In the genomic region with DNA sequence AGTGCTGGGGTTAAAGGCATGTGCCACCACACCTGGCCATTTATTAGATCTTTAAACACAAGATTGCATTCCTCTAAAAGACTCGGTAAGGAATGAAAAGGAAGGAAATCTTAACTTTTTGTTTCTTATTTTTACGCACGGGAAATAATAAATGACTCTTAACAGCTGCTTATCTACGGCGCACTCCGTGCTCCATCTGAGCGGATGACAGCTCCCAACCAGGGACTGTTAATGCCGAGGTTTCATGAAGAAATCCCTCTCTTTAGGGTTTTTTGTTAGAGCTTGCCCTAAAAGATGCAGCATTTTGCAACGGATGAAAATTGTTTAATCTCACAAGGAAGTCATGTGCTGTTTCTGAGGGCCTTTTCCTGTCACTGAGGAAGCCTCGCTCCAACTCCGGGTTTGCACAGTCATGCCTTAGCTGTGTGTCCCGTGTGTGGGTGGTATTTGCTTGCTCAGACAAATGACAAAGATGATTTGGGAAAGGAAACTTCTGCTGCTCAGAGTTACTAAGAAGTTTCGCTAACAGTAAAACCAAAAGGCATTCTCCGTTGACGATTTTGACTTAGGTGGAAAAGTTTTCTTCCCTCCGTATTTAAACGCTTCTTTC, we compare ENCODE assay signal across 9 mouse cellular contexts. TPM values are rescaled to one million over a fixed set of nuclear protein-coding genes. Genes with fewer than 3 reads are reported as not detected.
DNase-seq lines count a peak whose midpoint lies in the region; ATAC-seq and TF ChIP-seq lines count a peak whose summit lies in the region.
"Had no signal": no experiment of that assay in that cellular context is flagged by ENCODE, and none has a peak within 500 bp of the region (broad histone marks: within the 10 kb centered on the region; RNA-seq: fewer than 3 reads in every experiment).

No protein-coding gene starts in this region.

- 55% methylated on average over 17 of the region's 17 CpGs for WGBS in heart, postnatal 0 days
- WGBS in liver, embryonic 13.5 days (ENCODE audit: insufficient replicate concordance): 11% methylated on average over 17 of the region's 17 CpGs
- 52% methylated on average over 17 of the region's 17 CpGs for WGBS in stomach, embryonic 14.5 days

- 0 out of 2 replicates have a peak overlapping the region, but pooled peaks have one; percentile 25 for H3K27ac ChIP-seq in heart, postnatal 0 days (ENCODE audit: low read depth)
- peak overlapping the region; percentile 25; the same call in 1 of the 2 replicates for H3K27ac ChIP-seq in liver, embryonic 13.5 days
- no peak overlapping the region for H3K27ac ChIP-seq in stomach, embryonic 14.5 days (ENCODE audit: low read length)
- H3K27ac ChIP-seq: limb, embryonic 13.5 days had no signal

- no peaks in the 10 kb centered on the region for H3K4me1 ChIP-seq in heart, postnatal 0 days (ENCODE audit: control insufficient read depth, insufficient read depth)
- peaks cover 18% of the 10 kb centered on the region for H3K4me1 ChIP-seq in liver, embryonic 13.5 days (replicated peaks)
- no peaks in the 10 kb centered on the region for H3K4me1 ChIP-seq in stomach, embryonic 14.5 days (ENCODE audit: control insufficient read depth, insufficient read depth, low read length)
- H3K4me1 ChIP-seq: limb, embryonic 13.5 days had no signal

- H3K4me2 ChIP-seq in heart, postnatal 0 days (ENCODE audit: low read depth, low read length): peak overlapping the region; percentile 50
- H3K4me2 ChIP-seq in liver, embryonic 13.5 days: peak overlapping the region; percentile 60
- peak overlapping the region; percentile 17 for H3K4me2 ChIP-seq in stomach, embryonic 14.5 days (replicated peaks; ENCODE audit: low read depth, low read length)
- H3K4me2 ChIP-seq: limb, embryonic 13.5 days had no signal

- no peaks in the 10 kb centered on the region for H3K36me3 ChIP-seq in heart, postnatal 0 days (replicated peaks; ENCODE audit: control insufficient read depth, insufficient read depth, low read length)
- no peaks in the 10 kb centered on the region for H3K36me3 ChIP-seq in liver, embryonic 13.5 days
- H3K36me3 ChIP-seq in stomach, embryonic 14.5 days (ENCODE audit: control insufficient read depth, insufficient read depth, low read length): no peaks in the 10 kb centered on the region
- H3K36me3 ChIP-seq: limb, embryonic 13.5 days had no signal

- DNase-seq in spleen, postnatal 36 days (ENCODE audit: low spot score in 2 of 2): peak; percentile 35 to 41
- no peak for DNase-seq in spleen, postnatal 14 days (ENCODE audit: low spot score in 2 of 2)
- peak; percentile 30 for DNase-seq in heart, postnatal 0 days (ENCODE audit: low spot score)
- DNase-seq in liver, embryonic 13.5 days: peak; percentile 28
- no peak for DNase-seq in cerebellum, postnatal 36 days
- no peak for DNase-seq in right cerebral cortex, postnatal 4 days
- no peak for DNase-seq in urinary bladder, adult 2 months (ENCODE audit: low spot score)

- no peak for TF ChIP-seq EP300 in heart, postnatal 0 days (IDR thresholded peaks at IDR 0.05; ENCODE audit: low read depth)

- 0 out of 2 replicates have a peak overlapping the region, but pooled peaks have one; percentile 15 for H3K9ac ChIP-seq in heart, postnatal 0 days (replicated peaks; ENCODE audit: low read depth, low read length)
- H3K9ac ChIP-seq in liver, embryonic 13.5 days: peak overlapping the region; percentile 31; the same call in 1 of the 2 replicates
- H3K9ac ChIP-seq in stomach, embryonic 14.5 days (replicated peaks; ENCODE audit: low read depth, low read length): no peak overlapping the region
- H3K9ac ChIP-seq: limb, embryonic 13.5 days had no signal

- H3K4me3 ChIP-seq in heart, postnatal 0 days (ENCODE audit: low read depth, low read length): peak overlapping the region; percentile 22
- H3K4me3 ChIP-seq in liver, embryonic 13.5 days (replicated peaks): peak overlapping the region; percentile 35
- H3K4me3 ChIP-seq in stomach, embryonic 14.5 days (ENCODE audit: low read depth, low read length): no peak overlapping the region
- H3K4me3 ChIP-seq: limb, embryonic 13.5 days had no signal

- no peak for ATAC-seq in heart, postnatal 0 days (ENCODE audit: insufficient read depth, low read depth)
- peak; percentile 86 for ATAC-seq in liver, embryonic 13.5 days (ENCODE audit: low read depth)
- no peak for ATAC-seq in stomach, embryonic 14.5 days (ENCODE audit: insufficient number of reproducible peaks, insufficient read depth, low FRiP score, low read depth)

- H3K27me3 ChIP-seq in heart, postnatal 0 days (ENCODE audit: control insufficient read depth, insufficient read depth, low read length): no peaks in the 10 kb centered on the region
- H3K27me3 ChIP-seq in liver, embryonic 13.5 days: no peaks in the 10 kb centered on the region
- H3K27me3 ChIP-seq in stomach, embryonic 14.5 days (ENCODE audit: control insufficient read depth, insufficient read depth, low read length): no peaks in the 10 kb centered on the region
- H3K27me3 ChIP-seq: limb, embryonic 13.5 days had no signal

- H3K9me3 ChIP-seq in heart, postnatal 0 days (replicated peaks; ENCODE audit: control insufficient read depth, low read length): no peaks in the 10 kb centered on the region
- H3K9me3 ChIP-seq in liver, embryonic 13.5 days (replicated peaks): no peaks in the 10 kb centered on the region
- no peaks in the 10 kb centered on the region for H3K9me3 ChIP-seq in stomach, embryonic 14.5 days (ENCODE audit: control insufficient read depth, low read depth, low read length)
- H3K9me3 ChIP-seq: limb, embryonic 13.5 days had no signal

- TF ChIP-seq CTCF in heart, postnatal 0 days (IDR thresholded peaks at IDR 0.05; ENCODE audit: low read depth): no peak

RNA-seq across cellular contexts. Expression of gene Cd200r1, which starts 13.1 kb away (rescaled TPM):
- total RNA-seq in heart, postnatal 0 days (2014; rRNA removed; ENCODE audit: low replicate concordance): 1.6 and 3.9 TPM in 2 replicates
- polyA plus RNA-seq in heart, postnatal 0 days (2015; fragmentation: Nextera tagmentation; extraction: Ambion mirVana): 0.98 and 1.1 TPM in 2 replicates
- polyA plus RNA-seq in liver, embryonic 13.5 days (2015; fragmentation: Nextera tagmentation; extraction: Ambion mirVana): 3.2 and 4.0 TPM in 2 replicates
- polyA plus RNA-seq in stomach, embryonic 14.5 days (2014; fragmentation: Nextera tagmentation; extraction: Ambion mirVana): 0.71 and 1.2 TPM in 2 replicates
- 2.2 and 2.8 TPM in 2 replicates for polyA plus RNA-seq in urinary bladder, adult 2 months (2012; rRNA removed)

RNA-seq across cellular contexts. Expression of gene Gtpbp8, which starts 32.5 kb away (rescaled TPM):
- total RNA-seq in heart, postnatal 0 days (2014; rRNA removed; ENCODE audit: low replicate concordance): 9.0 and 17.1 TPM in 2 replicates
- polyA plus RNA-seq in heart, postnatal 0 days (2015; fragmentation: Nextera tagmentation; extraction: Ambion mirVana): 21.9 and 24.6 TPM in 2 replicates
- 24.0 and 26.4 TPM in 2 replicates for polyA plus RNA-seq in liver, embryonic 13.5 days (2015; fragmentation: Nextera tagmentation; extraction: Ambion mirVana)
- 27.9 and 29.4 TPM in 2 replicates for polyA plus RNA-seq in stomach, embryonic 14.5 days (2014; fragmentation: Nextera tagmentation; extraction: Ambion mirVana)
- 10.0 and 10.3 TPM in 2 replicates for polyA plus RNA-seq in urinary bladder, adult 2 months (2012; rRNA removed)

RNA-seq across cellular contexts. Expression of gene Cd200r4, which starts 32.9 kb away (rescaled TPM):
- total RNA-seq in heart, postnatal 0 days (2014; rRNA removed; ENCODE audit: low replicate concordance): not detected in 2 replicates
- 0.14 TPM in 1 of 2 replicates, not detected in the other for polyA plus RNA-seq in heart, postnatal 0 days (2015; fragmentation: Nextera tagmentation; extraction: Ambion mirVana)
- polyA plus RNA-seq in liver, embryonic 13.5 days (2015; fragmentation: Nextera tagmentation; extraction: Ambion mirVana): 0.37 and 0.75 TPM in 2 replicates
- polyA plus RNA-seq in stomach, embryonic 14.5 days (2014; fragmentation: Nextera tagmentation; extraction: Ambion mirVana): 0.14 and 0.23 TPM in 2 replicates
- 0.50 and 0.52 TPM in 2 replicates for polyA plus RNA-seq in urinary bladder, adult 2 months (2012; rRNA removed)

RNA-seq across cellular contexts. Expression of gene Nepro, which starts 54.5 kb away (rescaled TPM):
- total RNA-seq in heart, postnatal 0 days (2014; rRNA removed; ENCODE audit: low replicate concordance): 3.1 and 11.6 TPM in 2 replicates
- polyA plus RNA-seq in heart, postnatal 0 days (2015; fragmentation: Nextera tagmentation; extraction: Ambion mirVana): 2.0 and 2.3 TPM in 2 replicates
- polyA plus RNA-seq in liver, embryonic 13.5 days (2015; fragmentation: Nextera tagmentation; extraction: Ambion mirVana): 3.8 and 4.1 TPM in 2 replicates
- polyA plus RNA-seq in stomach, embryonic 14.5 days (2014; fragmentation: Nextera tagmentation; extraction: Ambion mirVana): 9.3 and 10.0 TPM in 2 replicates
- polyA plus RNA-seq in urinary bladder, adult 2 months (2012; rRNA removed): 8.8 and 9.5 TPM in 2 replicates

Comparison
In these comparisons a context has a peak if more than half of its experiments do, and no peak if none do; other contexts are left out.
1. DNase-seq: peak in spleen, postnatal 36 days (2 of 2), heart, postnatal 0 days (single experiment) and liver, embryonic 13.5 days (single experiment); none in spleen, postnatal 14 days (0 of 2), cerebellum, postnatal 36 days (0 of 2), right cerebral cortex, postnatal 4 days (single experiment) and urinary bladder, adult 2 months (single experiment).
2. Peak in every context shown above with its lines, with median percentiles within 50 percentile points of each other: H3K4me2 ChIP-seq.